Mouse (Mus musculus): ENCODE data around the gene Ulk2.

The Ulk2 gene

DNA sequence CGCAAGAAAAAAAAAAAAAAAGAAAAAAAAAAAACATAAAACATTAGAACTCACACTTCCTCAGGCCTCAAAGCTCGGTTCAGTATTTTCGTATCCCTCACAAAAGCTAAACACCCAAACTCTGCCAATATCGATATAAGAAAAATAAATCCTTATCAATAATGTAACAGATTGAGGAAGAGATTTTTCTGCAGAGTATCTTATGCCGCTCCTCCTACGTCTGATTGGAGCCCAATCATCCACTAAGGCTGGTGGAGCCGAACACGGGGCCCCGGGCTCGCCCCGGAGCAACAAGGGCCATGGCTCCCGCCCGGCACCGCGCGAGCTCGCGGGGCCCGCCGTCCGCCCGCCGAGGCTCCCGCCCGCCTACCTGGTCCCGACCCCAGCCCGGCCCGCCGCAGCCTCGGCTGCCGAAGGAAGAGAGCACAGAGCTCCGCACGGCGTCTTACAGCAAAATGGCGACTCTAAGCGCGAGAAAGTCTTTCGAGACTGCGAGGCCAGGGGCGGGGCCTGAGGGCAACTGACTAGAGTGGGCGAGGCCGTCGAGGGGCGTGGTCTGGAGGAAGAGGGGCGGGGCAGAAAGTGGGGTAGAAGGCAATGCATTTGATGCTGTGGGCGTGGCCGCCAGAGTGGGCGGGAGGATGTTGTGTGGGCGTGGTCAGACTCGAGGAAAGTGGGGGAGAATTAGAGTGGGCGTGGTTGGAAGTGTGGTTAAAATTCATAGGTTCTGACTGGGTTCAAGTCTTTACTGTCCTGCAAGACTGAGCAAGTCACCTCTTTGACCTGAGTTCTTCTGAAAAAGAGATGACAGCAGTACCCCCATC is 93.1 kb downstream of the Ulk2 start, which contains the start of gene Prpsap2:
Gene Prpsap2, minus strand, starts transcription at position 505 of the 824 bp plus-strand sequence.
- peak; percentile 99 for DNase-seq (ENCODE audit: low read depth, low spot score)

DNA sequence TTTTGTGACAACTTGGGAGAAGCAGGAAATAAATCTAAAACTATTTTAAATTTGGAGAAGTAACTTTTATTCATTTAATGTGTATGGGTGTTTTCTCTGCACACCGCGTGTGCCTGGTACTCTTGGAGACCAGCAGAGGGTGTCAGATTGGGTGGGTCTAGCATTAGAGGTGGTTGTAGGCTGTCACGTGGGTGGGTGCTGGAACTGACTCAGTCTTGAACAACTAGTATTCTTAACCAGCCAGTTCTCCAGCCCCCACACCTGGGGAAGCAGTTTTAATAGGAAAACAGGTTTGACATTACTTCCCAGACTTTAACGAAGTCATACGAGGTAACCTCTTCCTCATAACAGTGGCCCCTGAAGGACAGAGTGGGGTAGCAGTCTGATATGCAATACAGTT is 94.4 kb downstream of the Ulk2 start:
- peak; percentile 73 for DNase-seq (ENCODE audit: low read depth, low spot score)

DNA sequence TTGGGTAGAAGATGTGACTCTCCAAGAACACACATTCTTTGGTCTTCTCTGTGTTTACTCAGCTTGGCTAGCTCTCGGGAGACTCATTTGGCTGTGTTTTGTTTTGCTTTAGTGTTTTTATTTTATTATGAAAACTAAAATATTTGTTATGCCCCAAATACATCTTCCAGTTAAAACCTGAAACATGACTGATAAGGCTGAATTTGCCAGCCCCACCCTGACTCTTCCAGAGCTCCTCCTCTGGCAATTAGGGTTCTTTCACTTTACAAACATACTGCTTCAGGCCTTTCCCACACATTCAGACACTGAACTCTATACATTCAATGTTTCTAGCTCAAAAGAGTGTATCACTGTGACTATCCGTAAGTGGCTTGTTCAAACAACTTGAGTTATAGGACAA is 97.7 kb downstream of the Ulk2 start:
- DNase-seq (ENCODE audit: low read depth, low spot score): no peak

DNA sequence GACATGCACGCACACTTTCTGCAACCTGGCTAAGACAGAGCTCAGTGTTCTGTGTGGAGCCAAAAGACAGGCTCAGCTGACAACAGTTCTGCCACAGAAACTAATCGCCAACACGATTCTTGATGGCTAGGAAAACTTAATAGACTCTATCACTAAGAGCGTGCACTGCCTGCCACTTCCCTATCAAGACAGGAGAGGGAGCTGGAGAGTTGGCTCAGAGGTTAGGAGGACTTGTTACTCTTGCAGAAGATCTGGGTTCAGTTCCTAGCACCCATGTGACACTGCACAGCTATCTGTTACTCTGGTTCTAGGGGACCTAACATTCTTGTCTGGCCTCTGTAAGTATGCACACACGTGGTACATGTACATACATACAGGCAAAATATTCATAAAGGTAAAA is 103.3 kb downstream of the Ulk2 start:
- DNase-seq (ENCODE audit: low read depth, low spot score): peak; percentile 60

DNA sequence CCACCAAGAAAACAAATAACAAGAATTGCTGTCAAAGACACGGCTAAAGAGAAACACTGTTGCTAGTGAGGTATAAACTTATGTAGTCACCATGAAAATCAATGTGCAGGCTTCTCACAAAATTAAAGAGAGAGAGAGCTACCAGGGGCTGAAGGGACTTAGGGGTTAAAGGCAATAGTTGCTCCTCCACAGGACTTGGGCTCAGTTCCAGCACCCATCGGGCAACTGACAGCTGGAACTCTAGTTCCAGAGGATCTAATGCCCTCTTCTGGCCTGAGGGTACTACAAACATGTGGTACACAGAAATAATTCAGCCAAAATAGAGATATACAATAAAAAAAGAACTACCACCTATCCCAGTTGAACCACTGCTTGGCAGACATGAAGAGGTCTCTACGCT is 107.7 kb downstream of the Ulk2 start:
- no peak for DNase-seq (ENCODE audit: low read depth, low spot score)

DNA sequence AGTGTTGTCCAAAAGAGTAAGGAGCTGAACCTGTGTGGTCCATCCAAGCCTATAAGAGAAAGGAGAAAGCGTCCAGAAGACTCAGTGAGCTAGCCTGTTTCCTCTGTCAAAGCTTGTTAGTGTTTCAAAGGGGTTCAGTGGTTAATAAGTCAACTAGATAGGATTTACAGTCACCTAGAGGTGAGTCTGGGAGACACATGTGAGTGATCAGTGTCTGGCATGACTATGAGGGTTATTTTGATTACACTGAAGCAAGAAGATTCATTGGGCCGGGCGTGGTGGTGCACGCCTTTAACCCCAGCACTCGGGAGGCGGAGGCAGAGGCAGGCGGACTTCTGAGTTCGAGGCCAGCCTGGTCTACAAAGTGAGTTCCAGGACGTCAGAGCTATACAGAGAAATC is 109.1 kb downstream of the Ulk2 start:
- no peak for DNase-seq (ENCODE audit: low read depth, low spot score)

DNA sequence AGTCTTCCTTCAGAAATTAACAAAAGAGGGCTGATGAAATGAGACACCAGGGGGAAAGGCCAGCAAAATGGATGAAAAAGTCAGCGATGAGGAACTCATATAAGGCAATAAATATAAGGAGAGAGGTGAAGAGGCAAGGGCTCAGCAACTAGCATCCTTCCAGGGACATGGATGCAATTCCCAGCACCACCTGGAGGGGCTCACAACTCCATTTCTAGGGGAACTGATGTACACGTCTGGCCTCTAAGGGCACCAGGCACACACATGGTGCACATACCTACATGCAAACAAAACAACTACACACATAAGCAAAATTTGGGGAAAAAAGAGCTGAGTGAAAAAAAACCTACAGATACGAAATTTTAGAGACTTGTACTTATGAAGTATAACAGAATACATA is 110.4 kb downstream of the Ulk2 start:
- peak; percentile 51 for DNase-seq (ENCODE audit: low read depth, low spot score)

DNA sequence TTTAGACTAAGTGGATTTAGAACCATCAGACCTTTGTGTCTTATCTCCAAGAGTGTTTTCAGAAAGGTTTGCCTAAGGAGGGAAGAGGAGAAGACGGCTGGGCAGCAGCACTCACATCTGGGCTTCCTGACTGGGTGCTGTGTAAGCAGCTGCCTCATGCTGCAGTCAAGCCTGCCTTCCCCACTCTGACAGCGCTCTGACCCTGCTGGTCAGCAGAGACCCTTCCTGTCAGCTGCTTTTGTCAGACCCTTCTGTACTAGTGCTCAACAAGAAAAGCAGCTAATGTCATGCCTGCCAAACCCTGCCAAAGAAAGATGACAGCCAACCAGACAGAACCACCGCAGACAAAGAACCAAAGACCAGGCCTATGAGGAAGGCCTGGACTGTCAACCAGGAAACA is 111.1 kb downstream of the Ulk2 start:
- no peak for DNase-seq (ENCODE audit: low read depth, low spot score)

DNA sequence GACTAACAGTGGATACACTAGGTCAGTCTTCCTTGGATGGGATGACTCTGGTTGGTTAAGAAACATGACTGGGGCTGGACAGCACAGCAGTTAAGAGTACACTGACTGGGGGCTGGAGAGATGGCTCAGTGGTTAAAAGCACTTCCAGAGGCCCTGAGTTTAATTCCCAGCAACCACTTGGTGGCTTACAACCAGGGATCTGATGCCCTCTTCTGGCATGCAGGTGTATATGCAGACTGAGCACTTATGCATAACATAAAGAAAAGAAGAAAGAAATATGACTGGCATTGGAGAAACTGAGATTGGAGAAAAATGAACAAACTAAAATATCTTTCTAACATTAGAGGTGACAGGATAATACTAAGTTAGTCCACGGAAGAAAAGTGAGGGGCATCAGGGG is 114.4 kb downstream of the Ulk2 start:
- DNase-seq (ENCODE audit: low read depth, low spot score): peak; percentile 51

DNA sequence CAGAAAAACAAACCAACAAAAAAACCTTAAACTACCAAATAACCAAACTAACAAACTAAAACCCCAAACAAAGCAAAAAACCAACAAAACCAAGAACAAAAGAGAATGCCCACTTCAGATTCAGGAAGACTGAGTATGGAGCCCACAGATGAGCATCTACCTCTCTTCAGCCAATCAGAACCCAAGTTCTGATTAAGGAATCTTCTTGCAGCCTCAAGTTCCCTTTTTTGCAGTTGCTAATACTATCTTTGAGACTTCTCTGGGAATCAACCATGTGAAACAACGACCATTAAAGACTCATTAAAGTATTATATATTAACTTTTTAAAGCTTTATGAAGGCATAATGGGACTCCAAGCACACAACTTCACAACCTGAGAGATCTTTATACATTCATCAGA is 117.6 kb downstream of the Ulk2 start:
- no peak for DNase-seq (ENCODE audit: low read depth, low spot score)

DNA sequence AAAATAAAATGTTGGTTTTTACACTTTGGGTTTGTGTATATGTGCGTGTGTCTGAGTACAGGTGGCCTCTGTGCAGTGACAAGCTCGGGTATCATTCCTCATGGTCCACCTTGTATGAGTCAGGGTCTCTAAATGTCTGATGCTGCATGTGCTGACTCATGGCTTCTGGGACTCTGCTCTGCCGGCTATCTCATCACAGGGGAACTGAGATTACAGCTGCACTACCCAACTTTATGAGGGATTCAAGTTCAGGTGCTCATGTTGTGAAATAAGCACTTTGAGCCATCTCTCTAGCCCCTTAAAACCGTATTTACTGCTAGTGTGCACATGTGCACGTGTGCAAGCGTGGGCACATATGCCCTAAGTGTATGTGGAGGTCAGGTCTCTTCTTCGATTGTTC is 122.2 kb downstream of the Ulk2 start:
- DNase-seq (ENCODE audit: low read depth, low spot score): no peak

DNA sequence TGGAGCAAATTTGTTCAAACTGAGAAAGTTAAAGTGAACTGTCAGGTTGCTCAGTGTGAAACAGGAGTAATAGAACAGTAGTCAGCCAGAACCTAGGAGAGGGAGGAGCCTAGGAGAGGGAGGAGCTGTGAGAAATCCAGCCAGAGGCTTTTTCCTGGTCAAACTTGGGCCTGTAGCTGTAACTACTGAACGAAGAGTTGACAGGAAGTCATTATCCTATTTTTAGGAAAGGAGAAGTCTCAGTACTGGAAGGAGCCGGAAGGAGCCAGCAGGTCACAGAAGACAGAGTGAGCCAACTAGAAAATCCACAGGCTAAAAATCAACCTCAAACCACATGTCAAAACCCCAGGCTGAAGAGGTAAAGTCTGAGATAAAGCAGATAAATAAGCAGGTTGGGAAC is 126.8 kb downstream of the Ulk2 start:
- no peak for DNase-seq (ENCODE audit: low read depth, low spot score)

Measured in ES-CJ7 (cell line).